Mouse (Mus musculus) limb, embryonic 12.5 days (tissue): ENCODE data around the gene Hes5. TPM values are rescaled to one million over a fixed set of nuclear protein-coding genes. Genes with fewer than 3 reads are reported as not detected.

ENCODE experiments used
- polyA plus RNA-seq: library from polyadenylated mRNA; unstranded; fragments of >200 nt; fragmentation: Nextera tagmentation; extraction: Ambion mirVana; gene quantifications from 2 replicates; pipeline ENCODE4 v1.2.1, GENCODE M21; 2016

Hes5 gene
- polyA plus RNA-seq, 1 experiment from 2014 or later, result 1.1 TPM

Other genes starting within 250 kb of the Hes5 start
- 0.23 and 0.54 TPM in 2 replicates for gene Ttc34, start 123.5 kb upstream of the Hes5 start, polyA plus RNA-seq
- gene Mmel1, start 91.3 kb upstream of the Hes5 start, polyA plus RNA-seq, result 0.11 and 0.19 TPM in 2 replicates
- 42.8 and 43.2 TPM in 2 replicates for gene Fam213b, start 61.8 kb upstream of the Hes5 start, polyA plus RNA-seq
- gene Tnfrsf14, start 32.4 kb upstream of the Hes5 start, polyA plus RNA-seq, result 1.0 and 1.4 TPM in 2 replicates
- gene Pank4, start 3.2 kb downstream of the Hes5 start, polyA plus RNA-seq, result 56.3 and 60.5 TPM in 2 replicates
- gene Plch2, start 95.9 kb downstream of the Hes5 start, polyA plus RNA-seq, result 2.3 and 3.4 TPM in 2 replicates
- gene Pex10, start 106.1 kb downstream of the Hes5 start, polyA plus RNA-seq, result 20.8 and 21.9 TPM in 2 replicates
- 136 and 141 TPM in 2 replicates for gene Rer1, start 125.5 kb downstream of the Hes5 start, polyA plus RNA-seq
- 5.2 and 6.9 TPM in 2 replicates for gene Morn1, start 125.7 kb downstream of the Hes5 start, polyA plus RNA-seq